Mouse (Mus musculus) liver, postnatal 0 days (tissue): ENCODE measurements around the gene Ttll5. TPM values are rescaled to one million over a fixed set of nuclear protein-coding genes. Genes with fewer than 3 reads are reported as not detected.

Experiments used
- ATAC-seq: fragments of 200-750 bp; cut with Nextera tagmentation; 2 replicates; pipeline ENCODE4 v1.8.0; 2017; ENCODE audit warnings: mild to moderate bottlenecking, moderate library complexity
- DNase-seq: peaks from one replicate; pipeline ENCODE4 v3.0.0-alpha.2; 2016
- H3K27ac ChIP-seq: fragments of 300-500 bp; sonication (generic); 2 replicates; pipeline ENCODE4 v1.5.1; 2014; ENCODE audit warnings: antibody characterized with exemption, moderate library complexity, mild to moderate bottlenecking, low read depth
- H3K27me3 ChIP-seq: fragments of 300-500 bp; sonication (generic); 2 replicates; pipeline ENCODE4 v1.6.1; 2014; ENCODE audit warnings: low read length, control low read depth, mixed read lengths; ENCODE audit not compliant: insufficient read depth
- H3K36me3 ChIP-seq: fragments of 300-500 bp; sonication (generic); replicated peaks from 2 replicates; pipeline ENCODE4 v1.6.1; 2014; ENCODE audit warnings: mild to moderate bottlenecking, control low read depth, low read length, moderate library complexity, mixed read lengths; ENCODE audit not compliant: insufficient read depth
- H3K4me1 ChIP-seq: fragments of 300-500 bp; sonication (generic); 2 replicates; pipeline ENCODE4 v1.6.1; 2014; ENCODE audit warnings: antibody characterized with exemption, mild to moderate bottlenecking, control low read depth; ENCODE audit not compliant: insufficient read depth
- H3K4me2 ChIP-seq: fragments of 300-500 bp; sonication (generic); 2 replicates; pipeline ENCODE4 v1.6.1; 2014; ENCODE audit warnings: low read depth, mild to moderate bottlenecking, low read length, moderate library complexity, mixed read lengths
- H3K4me3 ChIP-seq: fragments of 300-500 bp; sonication (generic); 2 replicates; pipeline ENCODE4 v1.5.1; 2014; ENCODE audit warnings: low read depth, low read length
- H3K9ac ChIP-seq: fragments of 300-500 bp; sonication (generic); replicated peaks from 2 replicates; pipeline ENCODE4 v1.6.1; 2014; ENCODE audit warnings: mild to moderate bottlenecking, moderate library complexity
- H3K9me3 ChIP-seq: fragments of 300-500 bp; sonication (generic); 2 replicates; pipeline ENCODE4 v1.6.1; 2016; ENCODE audit warnings: mild to moderate bottlenecking, control low read depth, low read length, mixed read lengths
- CTCF ChIP-seq: sonication (generic); IDR thresholded peaks from 2 replicates; pipeline ENCODE4 v1.5.1; 2016; ENCODE audit warnings: antibody characterized with exemption, low read depth
- EP300 ChIP-seq: IDR thresholded peaks from 2 replicates; pipeline ENCODE4 v1.6.1; 2016; ENCODE audit warnings: antibody characterized with exemption, low read depth, mild to moderate bottlenecking
- WGBS: fragments of 180-500 bp; shearing (Covaris S2); extraction: QIAGEN DNeasy Blood & Tissue Kit; methylation state at CpG from one replicate; pipeline ENCODE4 v1.1.7; 2014; ENCODE audit not compliant: insufficient replicate concordance; 5-methylcytosine and 5-hydroxymethylcytosine counted together
- polyA plus RNA-seq: library from polyadenylated mRNA; unstranded; fragments of >200 nt; fragmentation: Nextera tagmentation; extraction: Ambion mirVana; gene quantifications from 2 replicates; pipeline ENCODE4 v1.2.1, GENCODE M21; 2015

Ttll5 gene
- polyA plus RNA-seq, 1 experiment from 2014 or later, result 2.8 TPM

- H3K27me3 ChIP-seq, result no peaks in the 10 kb centered on the region
- H3K9ac ChIP-seq, result no peak overlapping the region
- TF ChIP-seq EP300 (no peak), CTCF (no peak)
- H3K4me3 ChIP-seq, result no peak overlapping the region
- no peaks in the 10 kb centered on the region; the same call in 1 of the 2 replicates for H3K4me1 ChIP-seq
- ATAC-seq, result no peak
- H3K9me3 ChIP-seq, result no peaks in the 10 kb centered on the region
- no peak overlapping the region for H3K4me2 ChIP-seq
- H3K27ac ChIP-seq, result no peak overlapping the region
- no peak for DNase-seq
- WGBS, result 70% methylated on average over 11 of the region's 11 CpGs
- H3K36me3 ChIP-seq, result no peaks in the 10 kb centered on the region
Observed at GRCm38 (mm10) chr12:86104297-86104696, 279.8 kb downstream of the Ttll5 start.

- ATAC-seq (no peak), DNase-seq (no peak)
- no peaks in the 10 kb centered on the region for H3K9me3 ChIP-seq
- H3K4me3 ChIP-seq, result no peak overlapping the region
- no peaks in the 10 kb centered on the region for H3K27me3 ChIP-seq
- H3K4me1 ChIP-seq, result no peaks in the 10 kb centered on the region; the same call in 1 of the 2 replicates
- H3K36me3 ChIP-seq, result no peaks in the 10 kb centered on the region
- H3K4me2 ChIP-seq, result no peak overlapping the region
- no peak overlapping the region for H3K27ac ChIP-seq
- no peak overlapping the region for H3K9ac ChIP-seq
- 78% methylated on average over 7 of the region's 10 CpGs for WGBS
- TF ChIP-seq CTCF, result no peak
- TF ChIP-seq EP300, result no peak
Observed at GRCm38 (mm10) chr12:86105546-86105945, 281.1 kb downstream of the Ttll5 start.

- Histone ChIP-seq H3K9ac (no peak overlapping the region), H3K27me3 (no peaks in the 10 kb centered on the region), H3K9me3 (no peaks in the 10 kb centered on the region), H3K4me3 (no peak overlapping the region), H3K36me3 (no peaks in the 10 kb centered on the region), H3K4me1 (no peaks in the 10 kb centered on the region; the same call in 1 of the 2 replicates), H3K4me2 (no peak overlapping the region), H3K27ac (no peak overlapping the region)
- DNase-seq (no peak), ATAC-seq (no peak)
- WGBS, result 87% methylated on average over 9 of the region's 9 CpGs
- TF ChIP-seq CTCF (no peak), EP300 (no peak)
Observed at GRCm38 (mm10) chr12:86106086-86106485, 281.6 kb downstream of the Ttll5 start.

- TF ChIP-seq CTCF (no peak), EP300 (no peak)
- no peaks in the 10 kb centered on the region; the same call in 1 of the 2 replicates for H3K4me1 ChIP-seq
- H3K9ac ChIP-seq, result no peak overlapping the region
- H3K4me2 ChIP-seq, result no peak overlapping the region
- 69% methylated on average over 7 of the region's 7 CpGs for WGBS
- H3K36me3 ChIP-seq, result no peaks in the 10 kb centered on the region
- ATAC-seq (no peak), DNase-seq (no peak)
- no peak overlapping the region for H3K27ac ChIP-seq
- H3K9me3 ChIP-seq, result no peaks in the 10 kb centered on the region
- H3K4me3 ChIP-seq, result no peak overlapping the region
- no peaks in the 10 kb centered on the region for H3K27me3 ChIP-seq
Observed at GRCm38 (mm10) chr12:86107645-86108044, 283.2 kb downstream of the Ttll5 start.

- no peaks in the 10 kb centered on the region for H3K9me3 ChIP-seq
- DNase-seq, result no peak
- no peaks in the 10 kb centered on the region for H3K36me3 ChIP-seq
- no peak overlapping the region for H3K9ac ChIP-seq
- ATAC-seq, result no peak
- 69% methylated on average over 4 of the region's 4 CpGs for WGBS
- TF ChIP-seq CTCF, result no peak
- TF ChIP-seq EP300, result no peak
- H3K27me3 ChIP-seq, result no peaks in the 10 kb centered on the region
- H3K4me3 ChIP-seq, result no peak overlapping the region
- no peak overlapping the region for H3K27ac ChIP-seq
- no peaks in the 10 kb centered on the region for H3K4me1 ChIP-seq
- H3K4me2 ChIP-seq, result no peak overlapping the region
Observed at GRCm38 (mm10) chr12:86109531-86109930, 285.1 kb downstream of the Ttll5 start.

GRCm38 (mm10) chr12:86110637-86111036 is 286.2 kb downstream of the Ttll5 start:
- H3K36me3 ChIP-seq, result no peaks in the 10 kb centered on the region
- TF ChIP-seq CTCF, result peak; percentile 61
- no peak for TF ChIP-seq EP300
- H3K27ac ChIP-seq, result no peak overlapping the region
- no peaks in the 10 kb centered on the region for H3K27me3 ChIP-seq
- no peaks in the 10 kb centered on the region for H3K9me3 ChIP-seq
- 82% methylated on average over 2 of the region's 2 CpGs for WGBS
- ATAC-seq (no peak), DNase-seq (peak; percentile 29)
- H3K4me1 ChIP-seq, result no peaks in the 10 kb centered on the region
- H3K4me2 ChIP-seq, result no peak overlapping the region
- no peak overlapping the region for H3K9ac ChIP-seq
- H3K4me3 ChIP-seq, result no peak overlapping the region

Other genes starting within 250 kb of the Ttll5 start
- 0.25 and 0.33 TPM in 2 replicates for gene Jdp2, start 225.6 kb upstream of the Ttll5 start, polyA plus RNA-seq
- gene Batf, start 138.0 kb upstream of the Ttll5 start, polyA plus RNA-seq, result 3.3 and 4.2 TPM in 2 replicates
- gene Flvcr2, start 78.1 kb upstream of the Ttll5 start, polyA plus RNA-seq, result 5.9 and 6.6 TPM in 2 replicates
- gene Erg28, start 109 bp upstream of the Ttll5 start, polyA plus RNA-seq, result 85.7 and 94.2 TPM in 2 replicates